Mouse (Mus musculus) right cerebral cortex, adult 2 months (tissue): ENCODE results near the gene Olfr108.

Experiments
- DNase-seq, 2 experiments: peaks; one replicate each; pipeline ENCODE4 v3.0.0; 2021 to 2022; ENCODE audit warnings: low spot score in 2 of 2

Olfr108 gene

GRCm38 (mm10) chr17:37445180-37445579 is at the start of gene Olfr108:
TSS of gene Olfr108 (plus strand) at chr17:37445480.
- DNase-seq = no peak

GRCm38 (mm10) chr17:37398926-37399325 is 46.4 kb upstream of the Olfr108 start, which contains the start of gene Olfr107:
TSS of gene Olfr107 (plus strand) at chr17:37399226.
- DNase-seq = no peak

- no peak for DNase-seq
Measured at GRCm38 (mm10) chr17:37413380-37413779, 31.9 kb upstream of the Olfr108 start.

DNA sequence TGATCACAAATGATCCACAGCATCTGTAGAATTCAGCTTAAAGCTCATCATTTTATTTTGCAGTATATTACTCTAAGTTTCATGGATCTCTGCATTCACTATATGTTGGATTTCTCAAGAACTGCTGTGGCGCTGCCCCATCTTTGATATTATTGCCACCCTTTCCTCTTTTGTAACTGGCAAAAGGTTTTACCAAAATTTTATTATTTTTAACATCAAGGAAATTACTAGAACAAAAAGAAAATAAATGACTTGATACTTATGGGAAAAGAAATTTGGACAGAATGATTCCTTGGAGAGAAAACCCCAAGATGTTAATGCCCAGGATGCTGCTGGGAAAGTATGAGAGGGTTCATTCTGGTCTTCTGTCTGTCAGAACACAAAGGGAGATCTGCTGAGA is 13.3 kb downstream of the Olfr108 start, which contains the start of gene Olfr109:
Olfr109 (plus strand) TSS at position 301 of the 400 bp plus-strand sequence.
- no peak for DNase-seq

GRCm38 (mm10) chr17:37483452-37483851 is 38.2 kb downstream of the Olfr108 start, which contains the start of gene H2-M2:
TSS of gene H2-M2 (minus strand) at chr17:37483552.
- no peak for DNase-seq

GRCm38 (mm10) chr17:37491930-37492518 is 46.7 kb downstream of the Olfr108 start, which contains the start of gene Olfr110:
TSS of gene Olfr110 (plus strand) at chr17:37492468.
- peak; percentile 2 for DNase-seq
